Mouse (Mus musculus): ENCODE measurements at regions not wholly inside any gene's neighbourhood (a gene's known extent, or its start where the extent isn't known, plus 50 kb on each side); places are given as distances from the start of the nearest gene placed in this dataset.

DNA sequence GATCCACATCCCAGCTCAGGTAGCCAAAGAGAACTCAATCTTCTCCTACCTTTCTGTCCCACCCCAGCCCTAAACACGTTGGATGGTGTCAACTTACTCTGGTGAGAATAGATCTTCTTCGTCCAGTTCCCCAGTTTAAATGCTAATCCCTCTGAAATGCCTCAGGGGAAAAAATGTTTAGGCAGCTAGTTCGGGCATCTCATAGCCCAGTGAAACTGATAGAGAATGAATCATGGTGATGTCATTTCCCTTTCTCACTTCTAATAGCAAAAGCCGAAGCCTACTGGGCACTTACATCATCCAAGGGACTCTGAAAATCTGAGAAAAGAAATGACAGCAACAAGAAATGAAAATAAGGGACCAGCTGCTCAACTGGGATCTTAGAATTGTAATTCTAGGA lies 154.9 kb downstream of the Qdpr start:
- Histone ChIP-seq H3K27me3 (replicated peaks) (no peaks in the 10 kb centered on the region), H3K4me1 (replicated peaks) (0 out of 2 replicates have a peak, but pooled peaks cover 7% of the 10 kb centered on the region), H3K27ac (ENCODE audit: poor library complexity, severe bottlenecking) (no peak overlapping the region), H3K9ac (no peak overlapping the region), H3K4me3 (no peak overlapping the region), H3K9me3 (replicated peaks) (no peaks in the 10 kb centered on the region), H3K4me2 (no peak overlapping the region), H3K36me3 (no peaks in the 10 kb centered on the region)
- no peak for ATAC-seq (ENCODE audit: insufficient number of reproducible peaks, low FRiP score)
- 41% methylated on average over 4 of the region's 4 CpGs for WGBS

DNA sequence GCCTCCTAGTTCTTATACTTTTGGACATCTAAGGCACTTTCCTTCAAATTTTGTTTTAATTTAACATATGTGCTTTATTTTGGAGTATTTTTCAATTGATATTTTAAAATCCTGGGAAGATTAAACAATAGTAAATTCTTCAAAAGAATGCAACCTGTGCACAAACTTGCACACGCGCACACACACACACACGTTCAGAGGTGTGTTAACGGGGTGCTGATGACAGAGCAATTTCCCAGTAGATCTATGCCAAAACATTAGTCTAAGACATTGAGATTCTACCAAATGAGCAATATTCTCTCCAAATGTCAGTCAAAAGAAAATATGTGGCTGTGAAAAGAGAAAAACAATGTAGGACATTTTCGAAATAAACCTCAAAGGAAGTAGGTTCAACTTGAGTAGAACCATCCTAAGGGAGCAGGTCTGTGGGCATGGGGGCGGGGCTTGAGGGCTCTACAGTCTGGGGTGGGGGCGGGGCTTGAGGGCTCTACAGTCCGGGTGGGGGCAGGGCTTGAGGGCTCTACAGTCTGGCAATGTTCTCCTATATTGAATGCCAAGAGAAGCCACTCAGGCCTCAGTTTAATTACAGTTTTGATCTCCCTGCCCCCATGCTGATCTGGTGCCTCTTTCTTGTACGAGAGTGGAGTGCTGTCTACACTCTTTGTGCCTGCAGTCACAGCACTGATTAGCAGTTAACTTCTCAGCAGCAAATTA lies 157.0 kb downstream of the Qdpr start:
- H3K4me3 ChIP-seq, result no peak overlapping the region
- ATAC-seq (ENCODE audit: insufficient number of reproducible peaks, low FRiP score), result no peak; the same call in 1 of the 2 replicates
- H3K27me3 ChIP-seq (replicated peaks), result no peaks in the 10 kb centered on the region
- H3K9me3 ChIP-seq (replicated peaks), result no peaks in the 10 kb centered on the region
- H3K27ac ChIP-seq (ENCODE audit: poor library complexity, severe bottlenecking), result no peak overlapping the region
- H3K4me1 ChIP-seq (replicated peaks), result 0 out of 2 replicates have a peak, but pooled peaks cover 7% of the 10 kb centered on the region
- 65% methylated on average over 9 of the region's 9 CpGs for WGBS
- no peak overlapping the region for H3K9ac ChIP-seq
- H3K4me2 ChIP-seq, result no peak overlapping the region
- no peaks in the 10 kb centered on the region for H3K36me3 ChIP-seq

DNA sequence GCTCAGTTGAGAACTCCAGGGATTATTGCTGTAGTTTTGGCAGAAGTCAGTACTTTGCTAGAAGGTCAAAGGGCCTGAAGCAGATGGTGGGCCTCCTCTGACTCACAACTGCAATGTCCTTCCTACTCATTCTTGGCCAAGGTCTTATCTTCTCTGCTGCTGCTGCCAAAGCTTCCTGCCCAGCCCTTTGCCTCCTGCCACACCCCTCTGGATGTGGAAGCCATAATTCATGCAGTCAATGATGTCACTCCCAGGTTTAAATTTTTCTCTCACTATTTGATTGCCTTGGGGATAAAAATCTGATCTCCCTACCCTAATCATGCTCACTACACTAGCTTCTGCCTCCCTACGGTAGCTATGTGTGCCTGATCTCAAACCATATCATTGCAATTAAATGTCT lies 157.7 kb downstream of the Qdpr start:
- WGBS, result 76% methylated on average over 1 of the region's 1 CpGs
- Histone ChIP-seq H3K4me2 (no peak overlapping the region), H3K9me3 (replicated peaks) (no peaks in the 10 kb centered on the region), H3K27ac (ENCODE audit: poor library complexity, severe bottlenecking) (no peak overlapping the region), H3K4me3 (no peak overlapping the region), H3K9ac (no peak overlapping the region), H3K36me3 (no peaks in the 10 kb centered on the region), H3K27me3 (replicated peaks) (no peaks in the 10 kb centered on the region), H3K4me1 (replicated peaks) (0 out of 2 replicates have a peak, but pooled peaks cover 7% of the 10 kb centered on the region)
- peak; percentile 53; the same call in 1 of the 2 replicates for ATAC-seq (ENCODE audit: insufficient number of reproducible peaks, low FRiP score)

DNA sequence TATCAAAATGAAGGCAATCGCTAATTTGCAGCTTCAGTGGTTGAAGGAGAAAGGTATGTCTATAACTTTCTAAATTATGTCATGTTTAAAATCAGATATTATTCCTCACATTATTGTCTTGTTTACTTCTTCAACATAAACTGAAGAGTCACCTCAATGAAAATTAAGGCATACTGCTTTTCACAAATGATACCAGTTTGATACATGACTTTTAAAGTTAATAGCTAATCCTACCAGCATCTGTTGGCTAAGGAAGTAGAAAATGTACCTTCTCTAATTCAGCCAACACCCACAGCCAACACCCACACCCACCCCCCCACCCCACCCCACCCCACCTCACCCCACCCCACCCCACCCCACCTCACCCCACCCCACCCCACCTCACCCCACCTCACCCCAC lies 158.3 kb downstream of the Qdpr start:
- Histone ChIP-seq H3K27ac (ENCODE audit: poor library complexity, severe bottlenecking) (no peak overlapping the region), H3K27me3 (replicated peaks) (no peaks in the 10 kb centered on the region), H3K9ac (no peak overlapping the region), H3K4me1 (replicated peaks) (0 out of 2 replicates have a peak, but pooled peaks cover 7% of the 10 kb centered on the region), H3K4me2 (no peak overlapping the region), H3K4me3 (no peak overlapping the region), H3K36me3 (no peaks in the 10 kb centered on the region), H3K9me3 (replicated peaks) (no peaks in the 10 kb centered on the region)
- 94% methylated on average over 1 of the region's 1 CpGs for WGBS
- no peak for ATAC-seq (ENCODE audit: insufficient number of reproducible peaks, low FRiP score)

DNA sequence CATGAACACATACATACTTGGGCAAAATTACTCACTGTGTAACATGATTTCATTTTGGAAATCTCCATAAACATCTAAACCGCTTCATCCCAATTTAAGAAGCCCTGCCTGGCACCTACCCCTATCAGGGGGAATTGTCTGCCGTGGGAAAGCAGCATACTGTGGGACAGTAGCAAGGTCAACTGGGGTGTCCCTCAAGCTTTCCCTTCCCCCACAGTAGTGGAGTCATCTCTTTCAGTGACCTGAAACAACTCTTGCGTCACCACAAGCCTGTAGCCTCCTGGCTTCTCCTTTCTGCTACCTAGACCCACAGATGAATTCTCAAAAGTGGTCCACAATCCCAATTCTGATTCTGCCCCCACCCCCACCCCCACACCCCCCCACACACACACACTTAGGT lies 158.8 kb downstream of the Qdpr start:
- no peaks in the 10 kb centered on the region for H3K36me3 ChIP-seq
- no peak overlapping the region for H3K4me2 ChIP-seq
- no peak overlapping the region for H3K4me3 ChIP-seq
- H3K27me3 ChIP-seq (replicated peaks), result no peaks in the 10 kb centered on the region
- H3K4me1 ChIP-seq (replicated peaks), result 0 out of 2 replicates have a peak, but pooled peaks cover 7% of the 10 kb centered on the region
- H3K9me3 ChIP-seq (replicated peaks), result no peaks in the 10 kb centered on the region
- no peak overlapping the region for H3K27ac ChIP-seq (ENCODE audit: poor library complexity, severe bottlenecking)
- 81% methylated on average over 3 of the region's 3 CpGs for WGBS
- no peak overlapping the region for H3K9ac ChIP-seq
- no peak for ATAC-seq (ENCODE audit: insufficient number of reproducible peaks, low FRiP score)

DNA sequence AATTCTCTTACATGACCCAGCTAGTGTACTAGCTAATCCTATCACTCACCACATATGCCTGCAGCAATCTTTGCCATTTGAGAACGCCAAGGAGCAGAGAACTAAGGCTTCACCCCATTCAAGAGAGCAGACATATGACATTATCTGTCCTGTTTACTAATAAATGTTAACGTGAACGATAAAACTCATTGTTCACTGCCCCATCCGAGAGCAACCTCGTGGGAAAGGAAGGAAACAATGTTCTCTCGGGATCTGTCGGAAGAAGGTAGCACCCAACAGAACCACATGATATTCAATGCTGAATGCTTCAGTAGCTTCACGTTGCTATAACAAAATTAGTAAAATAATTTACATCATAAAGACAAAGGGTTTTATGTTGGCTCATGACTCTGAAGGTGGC lies 163.6 kb downstream of the Qdpr start:
- WGBS, result 76% methylated on average over 8 of the region's 8 CpGs
- Histone ChIP-seq H3K36me3 (no peaks in the 10 kb centered on the region), H3K27ac (ENCODE audit: poor library complexity, severe bottlenecking) (no peak overlapping the region), H3K9ac (no peak overlapping the region), H3K9me3 (replicated peaks) (no peaks in the 10 kb centered on the region), H3K27me3 (replicated peaks) (no peaks in the 10 kb centered on the region), H3K4me2 (no peak overlapping the region), H3K4me1 (replicated peaks) (no peaks in the 10 kb centered on the region), H3K4me3 (no peak overlapping the region)
- ATAC-seq (ENCODE audit: insufficient number of reproducible peaks, low FRiP score), result no peak

DNA sequence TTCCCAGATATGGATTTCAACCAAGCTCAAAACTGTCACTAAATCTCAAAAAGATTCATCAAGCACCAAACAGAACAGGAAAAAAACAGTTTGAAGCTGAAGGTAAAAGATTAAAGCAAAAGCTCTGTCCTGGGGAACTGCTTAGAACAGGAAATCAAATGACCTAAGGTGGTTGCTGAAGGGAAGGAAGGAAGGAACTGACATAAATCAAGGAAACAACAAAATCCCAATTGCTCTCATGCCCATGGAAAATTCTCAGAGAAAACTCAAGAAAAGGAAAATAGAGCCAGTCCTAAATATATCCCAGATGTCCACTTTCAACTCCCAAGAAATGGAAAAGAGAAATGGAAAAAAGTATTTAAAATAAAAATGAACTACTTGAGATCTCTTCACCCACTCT lies 165.4 kb downstream of the Qdpr start:
- H3K9me3 ChIP-seq (replicated peaks), result no peaks in the 10 kb centered on the region
- H3K27me3 ChIP-seq (replicated peaks), result no peaks in the 10 kb centered on the region
- H3K9ac ChIP-seq, result no peak overlapping the region
- no peak overlapping the region for H3K4me3 ChIP-seq
- no peak overlapping the region for H3K27ac ChIP-seq (ENCODE audit: poor library complexity, severe bottlenecking)
- no peaks in the 10 kb centered on the region for H3K36me3 ChIP-seq
- no peaks in the 10 kb centered on the region for H3K4me1 ChIP-seq (replicated peaks)
- H3K4me2 ChIP-seq, result no peak overlapping the region
- ATAC-seq (ENCODE audit: insufficient number of reproducible peaks, low FRiP score), result no peak

DNA sequence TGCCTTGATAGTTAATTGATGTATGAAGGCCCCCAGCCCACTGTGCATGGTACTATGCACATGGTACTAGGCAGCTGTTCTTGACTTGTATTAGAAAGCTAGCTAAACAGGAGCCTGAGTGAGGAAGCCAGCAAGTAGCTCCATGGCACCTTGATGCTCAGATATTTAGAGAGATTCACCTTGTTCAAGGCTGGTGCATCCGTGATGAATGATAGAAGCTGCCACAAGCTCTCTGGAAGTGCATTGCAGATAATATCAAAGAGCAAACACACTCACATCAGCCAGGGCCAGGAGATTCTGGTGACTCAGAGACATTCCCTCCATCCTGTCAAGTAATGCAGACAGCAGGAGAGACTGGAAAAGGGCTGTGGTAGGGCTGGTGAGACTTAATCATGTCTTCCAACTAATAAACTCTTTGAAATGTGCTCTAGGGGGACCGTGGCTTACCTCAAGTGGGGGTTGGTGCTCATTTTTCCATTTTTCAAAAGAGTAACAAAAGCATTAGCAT lies 166.1 kb downstream of the Qdpr start:
- Histone ChIP-seq H3K9me3 (replicated peaks) (no peaks in the 10 kb centered on the region), H3K4me2 (no peak overlapping the region), H3K36me3 (no peaks in the 10 kb centered on the region), H3K27ac (ENCODE audit: poor library complexity, severe bottlenecking) (no peak overlapping the region), H3K4me1 (replicated peaks) (no peaks in the 10 kb centered on the region), H3K9ac (no peak overlapping the region), H3K27me3 (replicated peaks) (no peaks in the 10 kb centered on the region), H3K4me3 (no peak overlapping the region)
- WGBS, result 58% methylated on average over 2 of the region's 2 CpGs
- no peak for ATAC-seq (ENCODE audit: insufficient number of reproducible peaks, low FRiP score)

DNA sequence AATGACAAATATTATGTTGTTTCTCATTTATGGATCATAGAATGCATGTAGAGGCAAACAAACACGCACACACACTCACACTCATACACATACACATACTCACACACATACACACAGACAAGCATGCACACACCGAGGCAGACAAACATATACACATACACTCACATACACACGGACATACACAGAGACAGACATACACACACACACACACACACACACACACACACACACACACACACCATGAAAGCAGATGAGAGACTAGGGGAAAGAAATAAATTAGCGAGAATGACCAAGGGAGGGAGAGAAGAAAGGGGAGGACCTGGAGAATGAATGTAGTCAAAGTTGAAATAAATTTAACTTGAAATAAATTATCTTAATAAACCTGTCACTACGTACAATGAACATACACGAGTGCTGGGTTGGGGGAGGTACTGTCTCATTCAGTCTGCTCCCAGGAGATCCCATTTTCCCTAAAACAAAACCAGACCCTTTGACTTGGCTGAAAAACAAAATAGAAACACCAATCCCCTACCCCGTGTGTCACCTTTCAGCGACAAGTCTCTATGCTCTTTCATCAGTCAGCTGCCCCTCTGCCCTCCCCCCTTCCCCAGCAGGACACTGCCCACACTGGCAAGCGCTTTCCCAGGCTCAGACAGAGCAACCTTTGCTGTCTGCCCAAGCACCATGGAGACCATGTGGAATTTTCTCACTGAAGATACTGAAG lies 167.7 kb downstream of the Qdpr start:
- Histone ChIP-seq H3K36me3 (no peaks in the 10 kb centered on the region), H3K27ac (ENCODE audit: poor library complexity, severe bottlenecking) (no peak overlapping the region), H3K9ac (no peak overlapping the region), H3K9me3 (replicated peaks) (no peaks in the 10 kb centered on the region), H3K4me2 (no peak overlapping the region), H3K4me3 (no peak overlapping the region), H3K4me1 (replicated peaks) (0 out of 2 replicates have a peak, but pooled peaks cover 3% of the 10 kb centered on the region), H3K27me3 (replicated peaks) (no peaks in the 10 kb centered on the region)
- 52% methylated on average over 9 of the region's 9 CpGs for WGBS
- ATAC-seq (ENCODE audit: insufficient number of reproducible peaks, low FRiP score), result no peak

DNA sequence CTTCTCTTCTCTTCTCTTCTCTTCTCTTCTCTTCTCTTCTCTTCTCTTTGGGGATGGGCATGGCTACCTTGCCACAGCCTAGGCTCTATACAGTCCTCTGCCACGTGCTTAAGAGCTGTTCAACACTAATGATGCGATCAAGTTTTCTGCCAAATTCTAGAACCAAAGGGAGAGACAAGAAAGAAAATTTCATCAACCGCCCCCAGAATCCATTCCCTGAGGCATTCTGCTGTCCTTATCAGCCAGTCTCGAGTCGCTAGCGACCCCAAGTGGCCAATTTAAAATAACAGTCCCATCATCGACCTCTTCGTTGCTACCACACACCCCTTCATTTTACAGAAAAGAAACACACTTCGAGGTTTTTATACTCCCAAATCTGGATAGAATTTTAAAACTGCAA lies 171.5 kb downstream of the Qdpr start:
- Histone ChIP-seq H3K9ac (no peak overlapping the region), H3K4me1 (replicated peaks) (0 out of 2 replicates have a peak, but pooled peaks cover 3% of the 10 kb centered on the region), H3K4me2 (peak overlapping the region; percentile 73), H3K36me3 (no peaks in the 10 kb centered on the region), H3K27me3 (replicated peaks) (no peaks in the 10 kb centered on the region), H3K9me3 (replicated peaks) (no peaks in the 10 kb centered on the region), H3K27ac (ENCODE audit: poor library complexity, severe bottlenecking) (no peak overlapping the region), H3K4me3 (peak overlapping the region; percentile 40; the same call in 1 of the 2 replicates)
- WGBS, result 1% methylated on average over 9 of the region's 9 CpGs
- ATAC-seq (ENCODE audit: insufficient number of reproducible peaks, low FRiP score), result no peak; the same call in 1 of the 2 replicates

DNA sequence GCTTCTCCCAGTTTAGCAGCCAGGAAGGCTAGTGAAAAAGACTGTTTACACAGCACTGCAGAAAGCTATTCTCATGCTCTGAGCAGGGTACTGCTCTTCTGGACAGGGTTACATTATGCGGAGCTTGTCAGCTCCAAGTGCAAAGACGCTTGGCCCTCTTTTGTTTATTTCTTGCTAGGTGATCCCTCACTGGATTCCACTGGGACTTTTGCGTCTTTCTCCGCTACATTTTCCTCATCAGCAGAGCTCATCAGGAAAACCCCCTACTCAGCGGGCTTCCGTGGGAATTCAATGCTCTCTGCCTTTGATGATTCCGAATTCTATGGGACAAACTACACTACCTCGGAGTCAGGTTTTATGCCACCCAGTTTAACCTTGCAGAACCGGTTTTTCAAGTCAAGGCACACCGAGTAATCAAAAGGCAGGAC lies 172.0 kb downstream of the Qdpr start:
- 2% methylated on average over 10 of the region's 10 CpGs for WGBS
- H3K27me3 ChIP-seq (replicated peaks), result no peaks in the 10 kb centered on the region
- H3K27ac ChIP-seq (ENCODE audit: poor library complexity, severe bottlenecking), result no peak overlapping the region
- no peak for ATAC-seq (ENCODE audit: insufficient number of reproducible peaks, low FRiP score)
- H3K4me3 ChIP-seq, result peak overlapping the region; percentile 40
- peak overlapping the region; percentile 73 for H3K4me2 ChIP-seq
- H3K4me1 ChIP-seq (replicated peaks), result 0 out of 2 replicates have a peak, but pooled peaks cover 3% of the 10 kb centered on the region
- no peaks in the 10 kb centered on the region for H3K36me3 ChIP-seq
- peak overlapping the region; percentile 61 for H3K9ac ChIP-seq
- H3K9me3 ChIP-seq (replicated peaks), result no peaks in the 10 kb centered on the region

Measured in heart, embryonic 12.5 days (tissue).